Mouse (Mus musculus): ENCODE measurements around the gene Plpp2.

GRCm38 (mm10) chr10:79524433-79524832, 9.2 kb downstream of the Plpp2 start:
- TF ChIP-seq CTCF (IDR thresholded peaks at IDR 0.05; ENCODE audit: extremely low read depth, insufficient read length, insufficient replicate concordance, low read depth, low read length), result no peak
- TF ChIP-seq POLR2A (IDR thresholded peaks at IDR 0.05; ENCODE audit: low read depth, low read length), result no peak

Data from small intestine, adult 2 months (tissue).